Mouse (Mus musculus) embryonic facial prominence, embryonic 15.5 days (tissue): ENCODE data around the gene Man2c1. TPM values are rescaled to one million over a fixed set of nuclear protein-coding genes. Genes with fewer than 3 reads are reported as not detected.

Source experiments
- ATAC-seq: fragments of 200-750 bp; cut with Nextera tagmentation; 2 replicates; pipeline ENCODE4 v1.8.0; 2017; ENCODE audit warnings: low read depth, moderate TSS enrichment; ENCODE audit not compliant: insufficient number of reproducible peaks, low FRiP score, low TSS enrichment
- H3K27ac ChIP-seq: fragments of 300-500 bp; sonication (generic); replicated peaks from 2 replicates; pipeline ENCODE4 v1.5.1; 2015; ENCODE audit warnings: mild to moderate bottlenecking, inconsistent platforms
- H3K27me3 ChIP-seq: fragments of 300-500 bp; sonication (generic); 2 replicates; pipeline ENCODE4 v1.6.1; 2015; ENCODE audit warnings: inconsistent platforms
- H3K36me3 ChIP-seq: fragments of 300-500 bp; sonication (generic); 2 replicates; pipeline ENCODE4 v1.6.1; 2015; ENCODE audit warnings: mild to moderate bottlenecking, inconsistent platforms
- H3K4me1 ChIP-seq: fragments of 300-500 bp; sonication (generic); 2 replicates; pipeline ENCODE4 v1.6.1; 2015; ENCODE audit warnings: inconsistent platforms
- H3K4me2 ChIP-seq: fragments of 300-500 bp; sonication (generic); replicated peaks from 2 replicates; pipeline ENCODE4 v1.6.1; 2015; ENCODE audit warnings: mild to moderate bottlenecking, inconsistent platforms
- H3K4me3 ChIP-seq: fragments of 300-500 bp; sonication (generic); replicated peaks from 2 replicates; pipeline ENCODE4 v1.5.1; 2015; ENCODE audit warnings: mild to moderate bottlenecking, inconsistent platforms
- H3K9ac ChIP-seq: fragments of 300-500 bp; sonication (generic); 2 replicates; pipeline ENCODE4 v1.6.1; 2015; ENCODE audit warnings: inconsistent platforms
- H3K9me3 ChIP-seq: fragments of 300-500 bp; sonication (generic); replicated peaks from 2 replicates; pipeline ENCODE4 v1.6.1; 2016; ENCODE audit warnings: inconsistent platforms
- WGBS: fragments of 180-500 bp; shearing (Covaris S2); methylation state at CpG from one replicate; pipeline ENCODE4 v1.1.7; 2015; 5-methylcytosine and 5-hydroxymethylcytosine counted together
- polyA plus RNA-seq: library from polyadenylated mRNA; unstranded; fragments of >200 nt; fragmentation: Nextera tagmentation; extraction: Ambion mirVana; gene quantifications from 2 replicates; pipeline ENCODE4 v1.2.1, GENCODE M21; 2015

Gene Man2c1
- polyA plus RNA-seq, 1 experiment from 2014 or later, result 78.0 TPM

- no peaks in the 10 kb centered on the region for H3K27me3 ChIP-seq
- H3K4me3 ChIP-seq, result no peak overlapping the region
- ATAC-seq, result no peak
- H3K9ac ChIP-seq, result no peak overlapping the region
- H3K27ac ChIP-seq, result no peak overlapping the region
- WGBS, result 91% methylated on average over 8 of the region's 8 CpGs
- H3K9me3 ChIP-seq, result no peaks in the 10 kb centered on the region
- no peak overlapping the region for H3K4me2 ChIP-seq
- H3K36me3 ChIP-seq, result peaks cover 38% of the 10 kb centered on the region
- peaks cover 20% of the 10 kb centered on the region for H3K4me1 ChIP-seq
Observed at GRCm38 (mm10) chr9:57144830-57145229, 14.3 kb downstream of the Man2c1 start.

- no peak overlapping the region; the same call in 1 of the 2 replicates for H3K4me2 ChIP-seq
- WGBS, result 81% methylated on average over 17 of the region's 17 CpGs
- H3K9ac ChIP-seq, result no peak overlapping the region
- H3K27me3 ChIP-seq, result no peaks in the 10 kb centered on the region
- no peak overlapping the region for H3K4me3 ChIP-seq
- no peak for ATAC-seq
- no peaks in the 10 kb centered on the region for H3K9me3 ChIP-seq
- H3K27ac ChIP-seq, result no peak overlapping the region
- H3K36me3 ChIP-seq, result peaks cover 27% of the 10 kb centered on the region
- H3K4me1 ChIP-seq, result peaks cover 20% of the 10 kb centered on the region
Observed at GRCm38 (mm10) chr9:57146451-57147066, 16.1 kb downstream of the Man2c1 start.

DNA sequence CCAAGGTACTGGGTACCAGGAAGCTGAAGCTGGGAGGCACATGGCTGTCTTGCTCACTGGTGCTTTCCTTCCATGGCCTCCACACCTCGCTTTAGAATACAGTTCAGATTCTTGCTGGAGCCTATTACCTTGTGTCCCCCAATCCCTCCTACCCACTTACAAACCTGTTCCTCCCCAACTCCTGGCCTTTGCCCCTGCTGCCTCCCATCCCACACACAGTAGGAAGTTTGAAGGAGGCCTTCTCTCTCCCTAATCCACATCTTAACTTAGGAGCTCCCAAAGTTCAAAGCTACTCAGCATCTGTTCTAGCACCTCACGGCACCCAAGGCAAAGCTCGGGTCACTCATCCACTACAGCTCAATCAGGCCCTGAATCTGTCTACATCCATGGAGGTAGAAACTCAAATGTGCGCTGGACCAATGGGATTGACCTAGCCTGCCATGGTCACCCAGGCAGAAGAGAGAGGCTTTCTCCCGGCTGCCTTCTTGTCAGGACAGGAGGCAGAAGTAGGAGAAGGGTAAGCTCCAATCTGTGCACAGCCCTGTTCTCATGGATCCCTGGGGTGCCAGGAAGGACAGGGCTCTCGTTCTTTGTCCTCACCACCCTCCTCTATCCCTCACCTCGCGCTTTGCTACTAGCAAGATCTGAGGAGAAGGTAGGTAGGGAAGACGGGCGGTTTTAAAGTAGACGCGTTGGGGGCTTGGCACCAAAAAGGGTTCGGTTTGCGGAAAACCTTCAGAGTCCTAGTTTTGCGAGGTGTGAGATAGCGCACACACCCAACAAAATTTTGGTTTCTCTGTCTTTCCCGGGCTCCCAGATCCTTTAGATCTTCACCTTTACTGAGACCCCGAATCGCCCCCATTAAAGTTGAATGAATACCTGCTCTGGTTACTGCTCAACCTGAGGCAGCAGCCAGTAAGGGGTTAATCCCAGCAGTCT, 17.0 kb downstream of the Man2c1 start:
- no peak; the same call in 1 of the 2 replicates for ATAC-seq
- Histone ChIP-seq H3K27me3 (no peaks in the 10 kb centered on the region), H3K36me3 (peaks cover 18% of the 10 kb centered on the region), H3K4me3 (peak overlapping the region; percentile 49), H3K27ac (peak overlapping the region; percentile 79), H3K9ac (peak overlapping the region; percentile 65), H3K4me2 (peak overlapping the region; percentile 76), H3K9me3 (no peaks in the 10 kb centered on the region), H3K4me1 (peaks cover 20% of the 10 kb centered on the region)
- WGBS, result 8% methylated on average over 19 of the region's 19 CpGs

DNA sequence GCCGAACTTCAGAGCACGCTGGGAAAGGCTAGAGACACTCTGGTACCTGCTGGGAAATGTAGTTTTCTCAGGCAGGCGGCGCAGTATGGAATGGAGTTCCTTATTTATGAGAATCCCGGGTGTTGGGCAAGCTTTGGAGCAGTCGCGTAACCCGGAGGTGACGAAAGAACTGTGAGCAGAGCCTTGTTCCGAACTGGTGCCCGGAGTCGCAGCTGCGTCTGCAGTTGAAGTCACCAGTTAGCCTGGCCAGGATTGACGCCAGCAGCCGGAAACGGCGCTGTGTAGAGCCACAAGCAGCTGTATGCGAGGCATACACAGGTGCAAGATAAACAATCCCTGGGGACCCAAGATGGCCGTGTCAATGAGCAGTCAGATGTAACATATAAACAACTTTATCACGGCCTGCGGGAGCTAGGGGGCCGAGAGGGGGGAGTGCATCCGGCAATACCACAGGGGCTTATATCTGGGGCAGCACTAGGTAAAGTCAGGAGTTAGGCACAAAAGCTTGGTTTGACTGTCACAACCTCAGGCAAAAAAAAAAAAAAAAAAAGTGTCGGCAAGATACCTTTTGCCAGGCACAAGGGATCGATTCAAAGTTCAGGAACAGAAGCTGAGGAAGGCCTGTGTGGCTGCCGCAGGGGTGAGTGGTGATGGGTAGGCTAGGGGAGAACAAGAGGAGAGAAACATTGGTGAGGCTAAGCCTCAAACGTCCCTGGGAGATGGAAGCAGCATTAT, 17.8 kb downstream of the Man2c1 start, which contains the start of gene Neil1:
TSS of gene Neil1 (minus strand) at position 162 of the 735 bp plus-strand sequence.
- ATAC-seq, result peak; percentile 88
- WGBS, result under 1% methylated on average over 27 of the region's 27 CpGs
- no peaks in the 10 kb centered on the region for H3K9me3 ChIP-seq

GRCm38 (mm10) chr9:57149021-57149420, 18.5 kb downstream of the Man2c1 start:
- peaks cover 7% of the 10 kb centered on the region for H3K36me3 ChIP-seq
- no peaks in the 10 kb centered on the region for H3K9me3 ChIP-seq
- peaks cover 20% of the 10 kb centered on the region for H3K4me1 ChIP-seq
- no peak overlapping the region for H3K9ac ChIP-seq
- 0 out of 2 replicates have a peak overlapping the region, but pooled peaks have one; percentile 79 for H3K27ac ChIP-seq
- peak overlapping the region; percentile 76 for H3K4me2 ChIP-seq
- H3K4me3 ChIP-seq, result peak overlapping the region; percentile 49
- no peaks in the 10 kb centered on the region for H3K27me3 ChIP-seq
- no peak for ATAC-seq
- WGBS, result 65% methylated on average over 6 of the region's 6 CpGs

More for the DNA sequence above, 17.8 kb downstream of the Man2c1 start, which contains the start of gene Neil1:
- Histone ChIP-seq H3K4me3 (peak within 1 kb of the TSS; percentile 49), H3K4me2 (peak within 1 kb of the TSS; percentile 76), H3K36me3 (peaks cover 10% of the 10 kb centered on the region), H3K4me1 (peaks cover 20% of the 10 kb centered on the region), H3K27ac (peak within 1 kb of the TSS; percentile 79), H3K9ac (peak within 1 kb of the TSS; percentile 65), H3K27me3 (no peaks in the 10 kb centered on the region)

DNA sequence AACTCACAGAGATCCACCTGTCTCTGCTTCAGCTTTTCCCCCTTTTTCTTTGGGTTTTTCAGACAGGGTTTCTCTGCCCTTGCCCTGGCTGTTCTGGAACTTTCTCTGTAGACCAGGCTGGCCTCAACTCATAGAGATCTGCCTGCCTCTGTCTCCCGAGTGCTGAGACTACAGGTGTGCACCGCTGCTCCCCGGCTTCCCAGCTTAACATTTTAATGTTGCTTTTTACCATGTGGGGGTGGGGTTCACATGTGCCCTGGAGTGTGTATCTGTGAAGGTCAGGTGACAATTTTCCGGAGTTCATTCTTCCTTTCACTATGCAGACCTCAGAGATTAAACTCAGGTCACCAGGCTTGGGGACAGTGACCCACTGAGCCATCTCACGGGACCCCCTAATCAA, 19.7 kb downstream of the Man2c1 start:
- no peaks in the 10 kb centered on the region for H3K9me3 ChIP-seq
- H3K36me3 ChIP-seq, result peaks cover 7% of the 10 kb centered on the region
- 84% methylated on average over 5 of the region's 5 CpGs for WGBS
- no peak overlapping the region for H3K9ac ChIP-seq
- peaks cover 20% of the 10 kb centered on the region for H3K4me1 ChIP-seq
- H3K4me2 ChIP-seq, result no peak overlapping the region
- H3K27me3 ChIP-seq, result no peaks in the 10 kb centered on the region
- H3K27ac ChIP-seq, result no peak overlapping the region
- ATAC-seq, result no peak
- no peak overlapping the region for H3K4me3 ChIP-seq

GRCm38 (mm10) chr9:57152331-57152730, 21.8 kb downstream of the Man2c1 start:
- Histone ChIP-seq H3K9ac (no peak overlapping the region), H3K9me3 (no peaks in the 10 kb centered on the region), H3K36me3 (peaks cover 13% of the 10 kb centered on the region), H3K4me1 (peaks cover 14% of the 10 kb centered on the region), H3K27me3 (no peaks in the 10 kb centered on the region), H3K27ac (no peak overlapping the region), H3K4me3 (no peak overlapping the region), H3K4me2 (no peak overlapping the region)
- 38% methylated on average over 6 of the region's 6 CpGs for WGBS
- no peak for ATAC-seq

- Histone ChIP-seq H3K36me3 (peaks cover 13% of the 10 kb centered on the region), H3K27ac (no peak overlapping the region), H3K9ac (no peak overlapping the region), H3K4me2 (no peak overlapping the region), H3K4me1 (peaks cover 12% of the 10 kb centered on the region), H3K4me3 (no peak overlapping the region), H3K9me3 (no peaks in the 10 kb centered on the region), H3K27me3 (no peaks in the 10 kb centered on the region; the same call in 1 of the 2 replicates)
- no peak for ATAC-seq
- 88% methylated on average over 7 of the region's 7 CpGs for WGBS
Observed at GRCm38 (mm10) chr9:57156383-57156782, 25.9 kb downstream of the Man2c1 start.

DNA sequence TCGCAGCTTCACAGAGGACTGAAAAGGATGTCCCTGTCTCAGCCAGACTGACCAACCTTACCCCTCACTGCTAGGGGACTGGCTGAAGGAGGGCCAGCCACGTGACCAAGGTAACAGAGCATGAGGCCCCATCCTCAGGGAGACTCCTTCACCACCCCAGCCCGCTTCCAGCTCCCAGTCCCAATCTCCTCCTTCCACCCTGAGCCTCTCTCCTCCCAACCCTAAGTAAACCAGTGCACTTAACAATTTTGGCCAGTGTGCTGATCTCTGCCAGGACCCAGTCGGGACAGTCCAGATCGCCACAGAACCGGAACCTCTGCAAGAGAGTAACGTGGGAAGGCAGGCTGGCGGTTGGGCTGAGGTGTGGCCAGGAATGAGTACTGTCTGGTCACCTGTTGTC, 26.3 kb downstream of the Man2c1 start:
- Histone ChIP-seq H3K4me2 (peak overlapping the region; percentile 92; the same call in 1 of the 2 replicates), H3K4me1 (peaks cover 12% of the 10 kb centered on the region), H3K4me3 (no peak overlapping the region), H3K27ac (no peak overlapping the region), H3K36me3 (peaks cover 13% of the 10 kb centered on the region), H3K9ac (no peak overlapping the region), H3K27me3 (no peaks in the 10 kb centered on the region; the same call in 1 of the 2 replicates), H3K9me3 (no peaks in the 10 kb centered on the region)
- no peak for ATAC-seq
- 85% methylated on average over 8 of the region's 8 CpGs for WGBS

GRCm38 (mm10) chr9:57157499-57157898, 27.0 kb downstream of the Man2c1 start:
- H3K9me3 ChIP-seq, result no peaks in the 10 kb centered on the region
- peaks cover 13% of the 10 kb centered on the region for H3K36me3 ChIP-seq
- peak overlapping the region; percentile 44; the same call in 1 of the 2 replicates for H3K9ac ChIP-seq
- no peak for ATAC-seq
- peak overlapping the region; percentile 92 for H3K4me2 ChIP-seq
- WGBS, result 26% methylated on average over 13 of the region's 13 CpGs
- no peak overlapping the region for H3K27ac ChIP-seq
- peak overlapping the region; percentile 87 for H3K4me3 ChIP-seq
- no peaks in the 10 kb centered on the region; the same call in 1 of the 2 replicates for H3K27me3 ChIP-seq
- peaks cover 12% of the 10 kb centered on the region for H3K4me1 ChIP-seq
